Mouse (Mus musculus): ENCODE data around the gene Rock2.
"Not testable (repeated sequence)": the region's sequence is repeated elsewhere in the genome, so short reads cannot be mapped to it uniquely, and the experiment has no call there.

The Rock2 gene

DNA sequence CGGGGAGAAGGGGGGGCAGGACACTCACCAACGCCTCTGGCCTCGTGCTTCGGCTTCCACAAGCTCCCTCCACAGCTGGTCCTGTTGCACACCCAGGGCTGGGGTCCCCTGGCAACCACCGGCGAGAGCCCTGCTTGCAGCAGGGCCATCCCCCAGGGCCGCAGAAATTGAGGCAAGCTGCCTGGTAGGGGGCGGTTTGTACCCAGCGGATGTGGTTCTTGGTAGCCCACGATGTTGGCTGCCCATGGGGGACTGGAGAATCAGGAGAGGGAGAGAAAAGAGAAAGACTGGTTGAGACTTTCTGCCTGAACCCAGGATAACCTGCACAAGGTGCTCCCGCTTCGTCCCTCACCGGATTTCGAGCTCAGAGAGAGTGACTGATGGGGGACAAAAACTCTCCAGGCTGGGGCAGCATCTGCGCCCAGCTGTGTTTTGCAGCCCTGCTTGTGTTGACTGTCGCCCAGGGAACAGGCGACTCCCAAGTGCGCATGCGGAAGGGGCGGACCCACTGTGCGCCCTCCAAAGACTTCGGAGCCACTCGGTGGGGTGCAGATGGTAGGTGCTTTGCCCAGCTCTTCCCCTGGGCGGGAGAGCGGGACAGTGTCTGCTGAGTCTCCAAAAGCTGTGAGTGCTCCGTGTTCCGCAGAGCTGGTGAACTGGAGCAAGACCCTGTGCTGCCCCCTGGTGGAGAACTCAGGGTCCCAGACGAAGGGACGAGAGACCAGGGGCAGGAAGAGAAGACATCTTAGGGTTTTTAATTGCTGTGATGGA is 116.6 kb downstream of the Rock2 start, which contains the start of gene 2410004P03Rik:
2410004P03Rik (minus strand) TSS at position 628 of the 771 bp plus-strand sequence.
- peak; percentile 88 for DNase-seq

DNA sequence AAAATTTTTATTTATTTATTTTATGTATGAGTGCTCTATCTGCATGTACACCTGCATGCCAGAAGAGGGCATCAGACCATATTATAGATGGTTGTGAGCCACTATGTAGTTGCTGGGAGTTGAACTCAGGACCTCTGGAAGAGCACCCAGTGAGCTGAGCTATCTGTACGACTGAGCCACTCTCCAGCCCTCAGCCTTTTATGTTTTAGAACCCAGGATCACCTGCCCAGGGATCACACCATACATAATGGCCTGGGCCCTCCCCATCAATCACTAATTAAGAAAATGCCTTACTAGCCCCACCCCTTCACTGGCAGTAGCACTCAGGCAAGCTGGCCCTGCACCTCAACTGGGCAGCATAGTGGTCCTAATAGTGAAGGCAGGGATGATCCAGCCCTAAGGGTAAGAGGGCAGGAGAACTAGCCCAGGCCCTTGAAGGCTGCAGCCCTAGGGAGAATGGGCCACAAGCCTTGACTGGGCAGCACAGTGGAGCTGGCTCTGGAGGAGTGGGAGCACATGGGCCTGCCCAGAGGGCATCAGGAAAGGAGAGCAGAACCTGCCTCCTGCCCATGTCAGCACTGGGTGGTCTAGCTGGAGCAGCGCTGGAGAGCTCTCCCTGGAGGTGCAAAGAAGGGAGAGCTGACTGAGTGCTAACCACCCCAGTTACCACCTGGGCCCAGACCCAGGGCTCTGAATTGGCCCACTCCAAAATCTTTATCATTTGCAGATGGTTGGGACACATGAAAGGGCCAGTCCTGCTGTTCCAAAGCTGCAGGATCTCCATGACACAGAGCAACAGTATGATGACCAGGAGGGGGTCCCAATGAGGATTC is 117.6 kb downstream of the Rock2 start:
- DNase-seq, result no peak

DNA sequence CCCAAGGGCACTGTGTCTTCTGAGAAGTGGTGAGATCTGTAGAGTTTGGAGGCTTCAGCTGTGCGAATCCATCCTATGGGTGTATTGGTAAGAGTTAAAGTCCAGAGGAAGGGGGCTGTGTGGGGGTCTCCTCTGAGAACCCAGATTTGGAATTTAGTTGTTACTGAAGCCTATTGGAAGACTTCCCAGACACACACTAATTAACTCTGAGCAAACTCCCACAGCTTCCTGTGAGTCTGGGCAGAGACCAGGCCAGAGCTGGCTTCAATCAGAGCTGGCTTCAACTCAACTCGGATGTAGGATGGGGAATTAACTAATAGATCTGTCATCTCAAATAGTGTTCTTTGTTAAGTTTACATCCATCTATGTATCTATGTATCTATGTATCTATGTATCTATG is 121.0 kb downstream of the Rock2 start:
- no peak for DNase-seq

DNA sequence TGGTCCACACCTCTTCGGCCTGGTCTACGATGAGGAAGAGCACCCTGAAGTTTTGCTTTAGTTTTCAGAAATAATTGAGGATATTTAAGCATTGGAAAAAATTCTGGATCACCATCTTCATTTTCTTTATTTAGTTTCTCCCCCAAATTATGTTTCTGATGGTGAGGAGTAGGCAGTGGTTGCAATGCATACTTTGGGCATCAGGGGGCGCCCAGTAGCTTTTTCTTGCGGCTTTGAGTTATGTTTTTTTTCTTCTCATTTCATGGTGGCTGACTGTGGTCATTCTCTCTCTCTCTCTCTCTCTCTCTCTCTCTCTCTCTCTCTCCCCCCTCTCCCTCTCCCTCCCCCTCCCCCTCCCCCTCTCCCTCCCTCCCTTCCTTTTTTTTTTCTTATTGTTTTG is 123.8 kb downstream of the Rock2 start:
- DNase-seq, result peak; percentile 70

DNA sequence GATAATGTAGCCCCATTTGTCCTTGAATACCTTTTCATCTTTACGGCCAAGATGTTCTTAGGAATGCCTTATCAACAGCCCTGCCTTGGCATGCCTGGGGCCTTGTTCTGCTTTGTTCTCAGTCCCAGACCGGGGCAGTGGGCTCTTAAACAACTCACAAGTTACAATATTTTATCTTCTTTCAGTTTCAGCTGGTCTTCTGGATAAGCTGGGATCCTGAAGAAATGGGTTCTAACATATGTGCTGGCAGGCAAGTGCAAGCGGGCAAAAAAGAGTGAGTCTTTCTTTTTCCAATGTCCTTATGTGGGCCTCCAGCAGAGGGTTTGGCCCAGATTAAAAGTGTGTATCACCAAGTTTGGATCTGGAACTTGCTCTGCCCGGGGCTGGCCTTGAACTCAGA is 126.4 kb downstream of the Rock2 start:
- DNase-seq, result not testable (repeated sequence)

DNA sequence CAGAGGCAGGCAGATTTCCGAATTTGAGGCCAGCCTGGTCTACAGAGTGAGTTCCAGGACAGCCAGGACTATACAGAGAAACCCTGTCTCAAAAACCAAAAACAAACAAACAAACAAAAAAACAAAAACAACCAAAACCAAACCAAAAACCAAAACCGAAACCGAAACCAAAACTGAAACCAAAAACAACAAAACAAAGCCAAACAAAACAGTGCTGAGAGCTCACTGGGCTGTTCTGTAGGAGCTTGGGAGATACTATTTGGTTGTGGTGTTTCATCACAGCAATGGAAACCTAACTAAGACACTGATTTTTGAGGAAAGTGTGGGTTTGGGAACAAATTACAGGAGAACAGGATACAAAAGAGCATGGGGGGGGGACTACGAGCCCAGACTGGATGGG is 127.5 kb downstream of the Rock2 start:
- no peak for DNase-seq

DNA sequence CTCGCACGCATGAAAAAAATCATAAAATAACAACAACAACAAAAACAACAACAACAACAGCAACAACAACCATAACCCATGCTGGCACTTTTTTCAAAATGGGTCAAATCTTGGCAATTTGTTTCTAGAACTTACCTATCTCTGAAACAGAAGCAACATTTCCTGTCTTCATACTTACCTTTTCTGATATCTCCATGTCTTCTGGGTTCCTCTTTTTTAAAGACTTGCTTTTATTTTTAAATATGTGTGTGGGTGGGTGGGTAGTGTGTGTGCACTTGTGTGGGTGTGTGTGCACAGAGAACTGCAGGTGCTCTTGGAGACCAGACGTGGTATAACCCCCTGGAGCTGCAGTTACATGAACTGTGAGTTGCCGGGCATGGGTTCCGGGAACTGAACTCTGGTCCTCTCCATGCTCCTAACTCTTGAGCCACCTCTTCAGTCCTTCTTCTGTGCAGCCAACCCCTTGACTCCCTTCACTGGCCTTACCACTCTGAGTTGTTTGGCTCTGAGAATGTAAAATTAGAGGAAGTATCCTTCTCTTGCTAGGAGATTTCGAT is 129.9 kb downstream of the Rock2 start:
- DNase-seq, result no peak

DNA sequence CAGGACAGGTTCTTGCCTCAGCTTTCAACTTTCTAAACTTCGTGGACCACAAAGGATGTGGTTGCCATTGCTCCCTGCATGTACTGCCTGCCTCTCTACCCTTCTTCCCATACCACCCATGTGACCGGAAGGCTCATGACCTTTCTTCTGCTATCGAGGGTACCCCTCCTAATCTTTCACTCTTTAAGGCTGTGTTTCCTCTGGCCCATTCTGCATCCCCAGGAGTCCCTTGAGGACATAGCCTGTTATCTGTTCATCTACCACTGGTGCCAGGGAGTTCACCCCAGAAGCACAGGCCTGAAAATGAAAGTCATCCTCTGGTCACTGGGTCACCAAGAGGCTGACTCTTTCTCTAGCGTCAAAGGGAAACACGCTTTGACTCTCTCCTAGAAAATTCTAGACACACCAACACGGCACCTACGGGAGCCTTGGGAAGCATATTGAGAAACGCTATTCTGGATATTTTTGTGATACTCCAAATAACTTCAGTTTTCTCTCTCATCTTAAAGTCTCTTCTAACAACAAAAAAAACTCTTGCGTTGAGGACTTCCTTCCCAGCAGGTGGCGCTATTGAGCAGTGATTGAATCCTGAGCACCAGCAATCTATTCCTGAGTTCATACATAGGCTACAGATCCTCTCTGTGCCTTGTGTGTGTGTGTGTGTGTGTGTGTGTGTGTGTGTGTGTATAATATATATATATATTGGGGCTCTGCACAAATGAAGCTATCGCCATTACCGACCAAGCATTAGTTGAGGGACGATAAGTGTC is 138.2 kb downstream of the Rock2 start:
- peak; percentile 78 for DNase-seq

DNA sequence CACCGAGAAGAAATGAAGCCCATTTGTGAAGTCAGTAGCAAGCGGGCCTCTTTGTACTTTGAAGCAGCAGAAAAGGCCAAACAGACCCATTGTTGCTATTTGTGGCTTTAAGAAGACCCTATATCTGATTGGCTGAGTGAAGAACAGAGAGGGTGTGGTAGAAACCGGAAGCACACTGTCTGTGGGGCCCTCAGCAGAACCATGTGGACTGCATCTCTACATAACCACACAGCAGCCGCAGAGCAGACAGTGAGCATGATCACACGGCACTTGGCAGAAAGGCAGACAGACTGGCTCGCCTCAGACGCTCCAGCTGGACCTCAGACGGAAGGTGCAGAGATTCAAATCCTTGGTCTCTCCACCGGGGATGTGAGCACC is 138.8 kb downstream of the Rock2 start:
- peak; percentile 41 for DNase-seq

DNA sequence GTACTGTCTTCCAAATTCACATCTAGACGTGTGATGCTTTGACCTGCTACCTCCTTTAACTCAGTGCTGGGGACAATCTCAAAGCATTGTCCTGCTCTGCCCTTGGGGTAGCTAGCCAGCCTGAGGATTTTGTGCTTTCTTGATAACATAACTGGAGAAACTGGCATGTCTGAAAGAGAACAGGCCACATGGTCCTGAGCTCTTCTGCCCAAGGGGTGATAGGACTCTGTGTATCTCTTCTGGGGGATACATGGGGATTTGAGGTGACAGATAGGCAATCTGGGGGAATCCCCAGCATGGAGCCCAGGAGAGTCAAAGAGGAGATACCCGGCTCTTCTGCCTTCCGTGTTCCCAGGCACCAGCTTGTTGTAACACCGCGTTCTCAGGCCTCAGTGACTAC is 140.0 kb downstream of the Rock2 start:
- no peak for DNase-seq

DNA sequence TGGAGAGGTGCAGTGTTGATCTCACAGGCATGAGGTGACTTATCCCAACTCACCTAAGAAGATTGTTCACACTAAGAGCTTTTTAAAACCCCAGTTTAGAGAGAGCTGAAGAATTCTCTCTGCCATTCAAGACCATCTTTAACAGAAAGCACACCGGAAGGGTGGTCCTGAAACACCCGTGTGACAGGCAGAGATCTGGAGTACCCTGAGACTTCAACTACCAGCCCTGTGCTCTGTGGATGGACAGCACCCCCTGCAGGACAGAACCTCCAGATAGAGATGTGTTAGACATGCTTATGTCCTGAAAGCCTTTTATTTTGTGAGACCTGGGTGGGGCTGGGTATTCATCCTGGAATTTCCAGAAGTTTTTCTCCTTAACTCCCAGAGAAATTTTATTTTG is 140.4 kb downstream of the Rock2 start:
- DNase-seq, result peak; percentile 64

DNA sequence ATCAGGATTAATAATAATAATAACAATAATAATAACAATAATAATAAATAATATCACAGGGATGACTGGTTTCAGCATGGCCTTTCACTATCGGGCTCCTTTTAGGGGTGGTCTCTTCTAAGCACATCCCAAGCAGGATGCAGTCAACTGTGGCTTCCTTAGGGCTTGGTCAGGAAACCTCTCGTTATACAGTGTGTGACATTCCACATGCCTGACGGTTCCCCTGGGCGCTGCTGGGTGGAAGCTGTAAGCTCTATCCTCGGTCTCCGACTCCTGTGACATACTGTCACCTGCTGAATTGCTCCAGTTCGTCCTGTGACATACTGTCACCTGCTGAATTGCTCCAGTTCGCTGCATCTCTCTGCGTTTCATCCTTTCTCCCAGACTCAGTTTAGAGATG is 141.8 kb downstream of the Rock2 start:
- no peak for DNase-seq

DNA sequence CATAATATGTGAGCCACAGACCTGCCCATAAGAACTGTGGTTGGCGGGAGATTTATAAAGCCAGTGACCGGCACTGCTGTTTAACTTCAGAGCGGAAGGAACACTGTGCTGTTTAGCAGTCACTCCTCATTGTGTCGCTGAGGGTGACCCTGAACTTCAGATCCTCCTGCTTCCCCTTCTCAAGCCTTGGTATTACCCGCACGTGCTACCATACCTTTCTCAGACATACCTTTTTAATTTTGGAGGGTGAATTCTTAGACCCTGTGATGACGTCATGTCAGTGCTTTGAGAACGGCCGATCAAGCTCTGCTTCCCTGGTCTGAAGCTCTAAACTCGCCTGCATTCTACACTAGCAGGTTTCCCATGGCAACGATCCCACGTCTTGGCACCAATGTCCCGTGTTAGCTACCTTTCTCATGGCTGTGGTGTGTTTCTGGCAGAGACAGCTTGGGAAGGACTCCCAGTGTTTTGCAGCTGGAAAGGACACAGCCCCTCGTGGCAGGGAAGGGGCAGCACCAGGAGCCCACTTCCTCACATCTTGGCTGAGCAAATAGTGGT is 142.4 kb downstream of the Rock2 start:
- no peak for DNase-seq

Measured in thymus, postnatal 14 days (tissue).